Mouse (Mus musculus) forebrain, embryonic 16.5 days (tissue): ENCODE results near the gene Tbx6. TPM values are rescaled to one million over a fixed set of nuclear protein-coding genes. Genes with fewer than 3 reads are reported as not detected.
"Not testable (repeated sequence)": the region's sequence is repeated elsewhere in the genome, so short reads cannot be mapped to it uniquely, and the experiment has no call there.

Experiments used
- ATAC-seq: fragments of 200-750 bp; cut with Nextera tagmentation; 2 replicates; pipeline ENCODE4 v1.8.0; 2017; ENCODE audit warnings: mild to moderate bottlenecking, moderate library complexity
- H3K27ac ChIP-seq: fragments of 300-500 bp; sonication (generic); 2 replicates; pipeline ENCODE4 v1.5.1; 2014; ENCODE audit warnings: low read length, control low read depth
- H3K27me3 ChIP-seq: fragments of 300-500 bp; sonication (generic); replicated peaks from 2 replicates; pipeline ENCODE4 v1.6.1; 2014; ENCODE audit warnings: low read length; ENCODE audit not compliant: control insufficient read depth, insufficient read depth
- H3K36me3 ChIP-seq: fragments of 300-500 bp; sonication (generic); 2 replicates; pipeline ENCODE4 v1.6.1; 2014; ENCODE audit not compliant: control insufficient read depth, insufficient read depth
- H3K4me1 ChIP-seq: fragments of 300-500 bp; sonication (generic); replicated peaks from 2 replicates; pipeline ENCODE4 v1.6.1; 2014; ENCODE audit warnings: low read length; ENCODE audit not compliant: control insufficient read depth, insufficient read depth
- H3K4me2 ChIP-seq: fragments of 300-500 bp; sonication (generic); 2 replicates; pipeline ENCODE4 v1.6.1; 2014; ENCODE audit warnings: mild to moderate bottlenecking, low read length, control low read depth
- H3K4me3 ChIP-seq: fragments of 300-500 bp; sonication (generic); replicated peaks from 2 replicates; pipeline ENCODE4 v1.5.1; 2014; ENCODE audit warnings: mild to moderate bottlenecking, low read length, control low read depth
- H3K9ac ChIP-seq: fragments of 300-500 bp; sonication (generic); replicated peaks from 2 replicates; pipeline ENCODE4 v1.6.1; 2014; ENCODE audit warnings: low read depth, low read length, control low read depth
- H3K9me3 ChIP-seq: fragments of 300-500 bp; sonication (generic); 2 replicates; pipeline ENCODE4 v1.6.1; 2016; ENCODE audit warnings: low read length; ENCODE audit not compliant: control insufficient read depth
- WGBS: fragments of 180-500 bp; shearing (Covaris S2); extraction: QIAGEN DNeasy Blood & Tissue Kit; methylation state at CpG from one replicate; pipeline ENCODE4 v1.1.7; 2014; 5-methylcytosine and 5-hydroxymethylcytosine counted together
- polyA plus RNA-seq: library from polyadenylated mRNA; unstranded; fragments of >200 nt; fragmentation: Nextera tagmentation; extraction: Ambion mirVana; gene quantifications from 2 replicates; pipeline ENCODE4 v1.2.1, GENCODE M21; 2015

The Tbx6 gene
- polyA plus RNA-seq, 1 experiment from 2014 or later: 0.86 TPM

DNA sequence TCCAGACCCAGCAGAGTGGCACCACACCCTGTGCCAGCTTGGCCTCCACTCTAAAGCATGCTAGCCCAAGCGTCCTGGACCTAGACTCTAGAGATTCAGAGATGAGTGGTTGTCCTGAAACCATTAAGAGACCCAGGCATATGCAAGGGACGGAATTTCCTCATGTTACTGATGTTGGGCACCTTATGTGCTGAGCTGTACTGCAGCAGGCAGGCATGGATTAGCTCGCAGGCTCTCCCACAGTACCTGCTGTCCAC is 5.4 kb upstream of the Tbx6 start:
- H3K36me3 ChIP-seq: no peaks in the 10 kb centered on the region
- no peak overlapping the region for H3K27ac ChIP-seq
- H3K4me1 ChIP-seq: peaks cover 40% of the 10 kb centered on the region
- H3K27me3 ChIP-seq: no peaks in the 10 kb centered on the region
- no peak for ATAC-seq
- H3K4me2 ChIP-seq: no peak overlapping the region
- no peaks in the 10 kb centered on the region for H3K9me3 ChIP-seq
- H3K4me3 ChIP-seq: no peak overlapping the region
- H3K9ac ChIP-seq: no peak overlapping the region
- 68% methylated on average over 3 of the region's 3 CpGs for WGBS

DNA sequence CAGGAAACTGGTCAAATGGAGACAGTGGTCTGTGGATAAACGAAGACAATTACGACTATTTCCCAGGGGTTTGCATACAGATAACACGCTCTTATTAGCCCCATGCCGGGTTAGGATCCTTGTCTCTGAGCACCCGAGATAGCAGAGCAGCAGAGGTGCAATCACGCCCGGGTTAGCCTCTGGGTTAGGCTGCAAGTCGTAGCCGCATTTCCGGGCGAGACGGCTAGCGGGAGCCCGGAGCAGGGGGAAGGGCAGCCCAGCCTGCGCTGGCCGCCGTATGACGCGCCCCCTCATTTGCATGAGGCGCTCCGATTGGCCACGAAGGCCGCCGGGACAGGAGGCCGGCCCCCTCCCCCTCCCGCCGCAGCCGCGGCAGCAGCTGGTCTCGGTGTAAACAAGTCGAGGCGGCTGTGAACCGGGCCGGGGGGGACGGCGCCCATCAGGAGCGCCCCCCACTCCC is 4.7 kb upstream of the Tbx6 start, which contains the start of gene Ypel3:
Gene Ypel3 (plus strand): TSS at position 358 of the 460 bp plus-strand sequence.
- peak within 1 kb of the TSS; percentile 86 for H3K4me2 ChIP-seq
- H3K36me3 ChIP-seq: no peaks in the 10 kb centered on the region
- 0% methylated on average over 36 of the region's 37 CpGs for WGBS
- peak within 1 kb of the TSS; percentile 74 for H3K4me3 ChIP-seq
- peaks cover 46% of the 10 kb centered on the region for H3K4me1 ChIP-seq
- no peaks in the 10 kb centered on the region for H3K9me3 ChIP-seq
- peak; percentile 89 for ATAC-seq
- H3K9ac ChIP-seq: peak within 1 kb of the TSS; percentile 91
- peak within 1 kb of the TSS; percentile 88 for H3K27ac ChIP-seq
- no peaks in the 10 kb centered on the region for H3K27me3 ChIP-seq

DNA sequence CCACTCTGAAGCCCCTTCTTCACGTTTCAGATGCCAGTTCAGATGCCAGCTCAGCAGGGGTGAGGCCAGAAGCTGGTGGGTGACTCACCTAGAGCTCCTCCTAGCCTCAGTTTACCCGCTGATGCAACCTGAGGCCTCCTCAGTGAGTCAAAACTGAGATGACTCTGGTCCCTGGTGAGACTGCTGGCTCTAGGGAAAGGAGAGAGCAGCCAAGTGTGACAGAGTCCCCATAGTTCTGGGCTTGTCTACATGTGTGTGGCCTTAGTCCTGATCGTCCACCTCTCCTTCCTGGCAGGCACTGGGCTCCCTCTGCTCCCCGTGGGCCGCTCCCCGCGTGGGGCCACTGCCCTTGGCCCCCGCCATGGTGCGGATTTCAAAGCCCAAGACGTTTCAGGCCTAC is 3.8 kb upstream of the Tbx6 start:
- Histone ChIP-seq H3K4me2 (peak overlapping the region; percentile 86), H3K9ac (peak overlapping the region; percentile 91), H3K27me3 (no peaks in the 10 kb centered on the region), H3K36me3 (no peaks in the 10 kb centered on the region), H3K4me1 (peaks cover 46% of the 10 kb centered on the region), H3K4me3 (peak overlapping the region; percentile 74), H3K27ac (peak overlapping the region; percentile 88), H3K9me3 (no peaks in the 10 kb centered on the region)
- no peak for ATAC-seq
- 45% methylated on average over 10 of the region's 10 CpGs for WGBS

DNA sequence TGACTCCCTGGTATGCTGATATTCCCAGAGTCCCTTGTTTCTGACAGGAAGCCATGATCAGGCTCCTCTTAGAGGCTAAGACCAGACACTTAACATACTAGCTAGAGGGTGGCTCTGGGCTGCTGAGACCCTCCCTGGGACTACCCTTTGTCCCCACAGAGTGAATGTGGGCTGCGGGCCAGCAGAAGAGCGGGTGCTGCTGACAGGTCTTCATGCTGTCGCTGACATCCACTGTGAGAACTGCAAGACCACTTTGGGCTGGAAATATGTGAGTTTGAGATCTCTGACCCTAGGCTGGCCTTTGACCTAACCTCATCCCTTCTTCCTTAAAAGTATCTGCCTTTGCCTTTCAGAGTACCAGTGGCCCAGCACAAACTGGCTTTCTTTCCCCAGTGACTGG is 3.1 kb upstream of the Tbx6 start:
- ATAC-seq: no peak
- Histone ChIP-seq H3K4me1 (peaks cover 46% of the 10 kb centered on the region), H3K4me2 (peak overlapping the region; percentile 86), H3K9ac (no peak overlapping the region), H3K9me3 (no peaks in the 10 kb centered on the region), H3K4me3 (no peak overlapping the region), H3K36me3 (no peaks in the 10 kb centered on the region), H3K27ac (peak overlapping the region; percentile 31; the same call in 1 of the 2 replicates), H3K27me3 (no peaks in the 10 kb centered on the region)
- WGBS: 83% methylated on average over 3 of the region's 3 CpGs

DNA sequence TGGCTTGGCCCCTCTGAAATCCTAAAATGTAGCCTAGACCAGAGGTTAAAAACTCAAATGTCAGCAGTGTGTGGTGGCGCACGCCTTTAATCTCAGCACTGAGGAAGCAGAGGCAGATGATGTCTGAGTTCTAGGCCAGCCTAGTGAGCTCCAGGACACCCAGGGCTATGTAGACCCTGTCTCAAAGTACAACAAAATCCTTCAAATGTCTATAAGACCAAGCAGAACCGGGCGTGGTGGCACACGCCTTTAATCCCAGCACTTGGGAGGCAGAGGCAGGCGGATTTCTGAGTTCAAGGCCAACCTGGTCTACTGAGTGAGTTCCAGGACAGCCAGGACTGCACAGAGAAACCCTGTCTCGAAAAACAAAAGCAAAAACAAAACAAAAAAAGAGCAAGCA is 2.2 kb upstream of the Tbx6 start:
- not testable (repeated sequence) for H3K9ac ChIP-seq, H3K9me3 ChIP-seq, H3K4me2 ChIP-seq, H3K27ac ChIP-seq, H3K4me3 ChIP-seq, H3K36me3 ChIP-seq, ATAC-seq, H3K27me3 ChIP-seq
- peaks cover 46% of the 10 kb centered on the region for H3K4me1 ChIP-seq
- 92% methylated on average over 7 of the region's 7 CpGs for WGBS

DNA sequence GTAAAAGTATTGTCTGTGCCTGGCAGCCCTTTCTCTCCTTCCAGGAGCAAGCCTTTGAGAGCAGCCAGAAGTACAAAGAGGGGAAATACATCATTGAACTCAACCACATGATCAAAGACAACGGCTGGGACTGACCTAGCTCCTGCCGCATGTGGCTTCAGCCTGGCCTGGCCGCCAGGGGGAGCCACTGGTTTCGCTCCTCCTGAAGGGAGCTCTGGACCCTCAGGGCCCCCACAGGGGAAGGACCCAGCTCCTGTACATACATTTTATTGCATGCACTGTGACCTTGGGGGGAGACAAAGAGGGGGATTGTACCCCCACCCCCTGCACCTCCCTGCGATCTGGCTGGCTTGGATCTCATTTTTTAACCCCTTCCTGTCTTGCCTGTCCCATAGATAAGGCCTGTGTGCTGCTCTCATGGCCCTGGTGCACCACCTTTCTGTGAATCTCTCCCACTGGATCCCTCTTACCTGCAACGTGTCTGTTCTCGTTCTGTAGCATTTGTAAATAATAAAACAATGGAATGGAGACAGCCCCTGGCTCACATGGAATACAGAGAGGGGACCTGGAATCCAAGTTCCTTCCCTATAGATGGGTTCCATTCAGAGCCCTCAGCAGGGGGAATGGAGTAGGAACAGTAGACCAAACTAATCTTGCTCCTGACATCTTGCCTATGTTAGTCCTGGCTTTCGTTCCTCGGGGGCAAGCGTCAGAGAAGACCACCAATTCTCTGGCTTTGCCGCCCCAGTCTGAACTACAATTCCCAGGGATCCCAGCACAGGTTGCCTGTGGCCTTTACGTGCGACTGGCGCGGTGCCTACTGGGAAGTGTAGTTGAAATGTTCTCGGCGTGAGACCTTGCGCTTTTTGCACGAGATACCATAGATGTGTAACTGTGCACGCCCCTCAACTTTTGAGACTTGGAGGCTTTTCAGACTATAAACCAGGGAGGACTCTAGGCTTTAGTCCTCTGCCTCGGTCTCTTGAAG is 1.0 kb upstream of the Tbx6 start:
- Histone ChIP-seq H3K4me2 (peak overlapping the region; percentile 94), H3K9me3 (no peaks in the 10 kb centered on the region), H3K9ac (peak overlapping the region; percentile 68), H3K4me3 (peak overlapping the region; percentile 50), H3K36me3 (peaks cover 13% of the 10 kb centered on the region; the same call in 1 of the 2 replicates), H3K27ac (peak overlapping the region; percentile 86), H3K4me1 (peaks cover 46% of the 10 kb centered on the region), H3K27me3 (no peaks in the 10 kb centered on the region)
- under 1% methylated on average over 21 of the region's 21 CpGs for WGBS
- peak; percentile 78 for ATAC-seq

DNA sequence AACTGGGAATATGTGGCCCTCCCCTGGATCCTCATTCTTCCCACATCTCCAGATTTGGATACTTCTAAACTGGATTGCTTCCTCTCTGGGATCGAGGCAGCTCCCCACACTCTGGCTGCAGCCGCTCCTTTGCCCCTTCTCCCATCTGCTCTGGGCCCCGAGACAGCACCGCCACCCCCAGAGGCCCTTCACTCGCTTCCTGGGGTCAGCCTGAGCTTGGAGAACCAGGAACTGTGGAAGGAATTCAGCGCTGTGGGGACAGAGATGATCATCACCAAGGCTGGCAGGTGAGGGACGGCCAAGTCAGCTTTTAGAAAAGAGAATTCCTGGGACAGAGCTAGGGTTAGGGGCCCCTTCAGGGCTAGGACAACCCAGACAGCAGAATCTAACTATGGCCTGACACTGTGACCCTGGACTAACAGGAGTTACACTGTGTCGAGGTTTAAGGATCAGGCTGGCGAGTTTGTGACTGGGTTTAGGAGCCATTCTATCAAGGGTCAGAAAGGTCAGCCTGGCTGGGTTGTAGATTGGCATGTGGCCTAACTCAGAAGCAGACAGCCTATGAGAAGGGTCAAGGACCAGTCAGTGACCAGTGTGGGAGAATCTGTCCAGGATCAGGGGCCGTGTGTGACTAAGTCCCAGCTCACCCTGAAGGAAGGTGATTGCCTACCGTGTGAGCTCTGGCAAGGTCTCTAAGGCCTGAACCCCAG is 533 bp downstream of the Tbx6 start:
- H3K36me3 ChIP-seq: peaks cover 23% of the 10 kb centered on the region
- no peak for ATAC-seq
- no peak overlapping the region for H3K9ac ChIP-seq
- no peaks in the 10 kb centered on the region for H3K9me3 ChIP-seq
- peaks cover 37% of the 10 kb centered on the region for H3K4me1 ChIP-seq
- H3K4me2 ChIP-seq: no peak overlapping the region
- WGBS: 52% methylated on average over 11 of the region's 11 CpGs
- H3K27me3 ChIP-seq: no peaks in the 10 kb centered on the region
- H3K27ac ChIP-seq: no peak overlapping the region
- H3K4me3 ChIP-seq: no peak overlapping the region

DNA sequence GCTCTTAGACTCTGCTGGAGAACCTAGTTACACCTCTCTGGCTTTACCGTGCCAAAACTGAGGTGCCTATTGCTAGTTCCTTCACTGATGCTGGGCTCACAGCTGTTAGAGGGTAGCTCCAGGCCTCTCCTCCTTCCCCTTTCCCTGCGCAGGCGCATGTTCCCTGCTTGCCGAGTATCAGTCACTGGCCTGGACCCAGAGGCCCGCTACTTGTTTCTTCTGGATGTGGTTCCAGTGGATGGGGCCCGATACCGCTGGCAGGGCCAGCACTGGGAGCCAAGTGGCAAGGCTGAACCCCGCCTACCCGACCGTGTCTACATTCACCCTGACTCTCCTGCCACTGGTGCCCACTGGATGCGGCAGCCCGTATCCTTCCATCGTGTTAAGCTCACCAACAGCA is 1.4 kb downstream of the Tbx6 start:
- Histone ChIP-seq H3K4me3 (no peak overlapping the region), H3K9ac (no peak overlapping the region), H3K27ac (no peak overlapping the region), H3K27me3 (no peaks in the 10 kb centered on the region), H3K36me3 (peaks cover 30% of the 10 kb centered on the region), H3K4me2 (no peak overlapping the region), H3K4me1 (peaks cover 32% of the 10 kb centered on the region), H3K9me3 (no peaks in the 10 kb centered on the region)
- no peak for ATAC-seq
- WGBS: 83% methylated on average over 13 of the region's 13 CpGs

DNA sequence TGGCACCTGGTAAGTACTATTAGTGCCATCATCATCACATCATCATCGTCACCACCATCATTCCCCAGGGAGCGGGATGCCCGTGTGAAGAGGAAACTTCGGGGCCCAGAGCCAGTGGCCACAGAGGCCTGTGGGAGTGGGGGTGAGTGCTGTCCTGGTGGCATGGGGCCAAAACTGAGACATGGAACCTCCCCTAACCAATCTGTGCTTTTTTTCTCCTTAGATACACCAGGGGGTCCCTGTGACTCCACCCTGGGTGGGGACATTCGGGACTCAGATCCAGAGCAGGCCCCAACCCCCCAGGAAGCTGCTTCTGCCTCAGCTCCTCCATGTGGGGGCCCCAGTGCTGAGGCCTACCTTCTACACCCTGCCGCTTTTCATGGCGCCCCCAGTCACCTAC is 3.2 kb downstream of the Tbx6 start:
- no peak for ATAC-seq
- H3K36me3 ChIP-seq: peaks cover 37% of the 10 kb centered on the region
- no peak overlapping the region for H3K4me2 ChIP-seq
- no peaks in the 10 kb centered on the region for H3K9me3 ChIP-seq
- H3K27me3 ChIP-seq: no peaks in the 10 kb centered on the region
- H3K4me3 ChIP-seq: no peak overlapping the region
- H3K27ac ChIP-seq: no peak overlapping the region
- 89% methylated on average over 7 of the region's 7 CpGs for WGBS
- peaks cover 19% of the 10 kb centered on the region for H3K4me1 ChIP-seq
- no peak overlapping the region for H3K9ac ChIP-seq
